Mouse (Mus musculus): Measurements from ENCODE around the gene Mycbpap. TPM values are rescaled to one million over a fixed set of nuclear protein-coding genes. Genes with fewer than 3 reads are reported as not detected.

Mycbpap gene
- polyA plus RNA-seq, 1 experiment, result 0.02 TPM

GRCm38 (mm10) chr11:94481963-94482362 is 39.6 kb downstream of the Mycbpap start:
- no peak overlapping the region for H3ac ChIP-seq (ENCODE audit: control insufficient read depth, insufficient read length)
- H3K4me2 ChIP-seq (ENCODE audit: low read depth), result no peak overlapping the region
- no peaks in the 10 kb centered on the region for H3K36me3 ChIP-seq (ENCODE audit: control insufficient read depth, insufficient read depth)
- H3K4me3 ChIP-seq, result no peak overlapping the region
- H3K27me3 ChIP-seq (ENCODE audit: control insufficient read depth, insufficient read depth, insufficient read length), result peaks cover 84% of the 10 kb centered on the region
- no peaks in the 10 kb centered on the region for H3K79me2 ChIP-seq (ENCODE audit: control insufficient read depth, insufficient read depth)
- TF ChIP-seq CEBPB (IDR thresholded peaks at IDR 0.05; ENCODE audit: insufficient read depth, poor library complexity, severe bottlenecking) (no peak), TCF3 (IDR thresholded peaks at IDR 0.05; ENCODE audit: insufficient read length, low read depth) (no peak)

- Histone ChIP-seq H3K79me2 (ENCODE audit: control insufficient read depth, insufficient read depth) (no peaks in the 10 kb centered on the region), H3ac (ENCODE audit: control insufficient read depth, insufficient read length) (no peak overlapping the region), H3K4me3 (no peak overlapping the region), H3K27me3 (ENCODE audit: control insufficient read depth, insufficient read depth, insufficient read length) (peaks cover 80% of the 10 kb centered on the region), H3K4me2 (ENCODE audit: low read depth) (no peak overlapping the region), H3K36me3 (ENCODE audit: control insufficient read depth, insufficient read depth) (no peaks in the 10 kb centered on the region)
- no peak for TF ChIP-seq MAX (IDR thresholded peaks at IDR 0.05; ENCODE audit: low read depth)
- no peak for TF ChIP-seq MYOG (IDR thresholded peaks at IDR 0.05; ENCODE audit: control insufficient read depth in 1 of 3, insufficient read depth in 1 of 3, insufficient read length in 2 of 3, low read depth in 2 of 3)
- no peak for TF ChIP-seq USF1 (IDR thresholded peaks at IDR 0.05; ENCODE audit: low read depth)
- no peak for TF ChIP-seq POLR2A (IDR thresholded peaks at IDR 0.05; ENCODE audit: insufficient read length, low read depth)
- TF ChIP-seq CEBPB (IDR thresholded peaks at IDR 0.05; ENCODE audit: insufficient read depth, poor library complexity, severe bottlenecking), result no peak
- no peak for TF ChIP-seq E2F4 (IDR thresholded peaks at IDR 0.05; ENCODE audit: insufficient read depth)
- no peak for TF ChIP-seq MYOD1 (IDR thresholded peaks at IDR 0.05; ENCODE audit: control insufficient read depth in 1 of 3, insufficient read length in 2 of 3, low read depth in 2 of 3)
- TF ChIP-seq SRF (IDR thresholded peaks at IDR 0.05; ENCODE audit: control insufficient read depth, insufficient read length, low read depth), result no peak
- no peak for TF ChIP-seq POLR2AphosphoS2 (IDR thresholded peaks at IDR 0.05; ENCODE audit: insufficient read length, low read depth)
- TF ChIP-seq REST (IDR thresholded peaks at IDR 0.05; ENCODE audit: insufficient read depth, insufficient read length), result no peak
- TF ChIP-seq TCF12 (IDR thresholded peaks at IDR 0.05; ENCODE audit: insufficient read depth, poor library complexity, severe bottlenecking), result no peak
- no peak for TF ChIP-seq TCF3 (IDR thresholded peaks at IDR 0.05; ENCODE audit: insufficient read length, low read depth)
Observed at GRCm38 (mm10) chr11:94480382-94480781, 41.2 kb downstream of the Mycbpap start.

- Histone ChIP-seq H3ac (ENCODE audit: control insufficient read depth, insufficient read length) (no peak overlapping the region), H3K36me3 (ENCODE audit: control insufficient read depth, insufficient read depth) (no peaks in the 10 kb centered on the region), H3K4me2 (ENCODE audit: low read depth) (no peak overlapping the region), H3K27me3 (ENCODE audit: control insufficient read depth, insufficient read depth, insufficient read length) (peaks cover 71% of the 10 kb centered on the region), H3K4me3 (no peak overlapping the region), H3K79me2 (ENCODE audit: control insufficient read depth, insufficient read depth) (no peaks in the 10 kb centered on the region)
- TF ChIP-seq TCF3 (IDR thresholded peaks at IDR 0.05; ENCODE audit: insufficient read length, low read depth) (no peak), E2F4 (IDR thresholded peaks at IDR 0.05; ENCODE audit: insufficient read depth) (no peak), MYOD1 (IDR thresholded peaks at IDR 0.05; ENCODE audit: control insufficient read depth in 1 of 3, insufficient read length in 2 of 3, low read depth in 2 of 3) (no peak), USF1 (IDR thresholded peaks at IDR 0.05; ENCODE audit: low read depth) (no peak), MYOG (IDR thresholded peaks at IDR 0.05; ENCODE audit: control insufficient read depth in 1 of 3, insufficient read depth in 1 of 3, insufficient read length in 2 of 3, low read depth in 2 of 3) (no peak), SRF (IDR thresholded peaks at IDR 0.05; ENCODE audit: control insufficient read depth, insufficient read length, low read depth) (no peak), POLR2A (IDR thresholded peaks at IDR 0.05; ENCODE audit: insufficient read length, low read depth) (no peak), REST (IDR thresholded peaks at IDR 0.05; ENCODE audit: insufficient read depth, insufficient read length) (no peak), TCF12 (IDR thresholded peaks at IDR 0.05; ENCODE audit: insufficient read depth, poor library complexity, severe bottlenecking) (no peak), CEBPB (IDR thresholded peaks at IDR 0.05; ENCODE audit: insufficient read depth, poor library complexity, severe bottlenecking) (no peak), POLR2AphosphoS2 (IDR thresholded peaks at IDR 0.05; ENCODE audit: insufficient read length, low read depth) (no peak), MAX (IDR thresholded peaks at IDR 0.05; ENCODE audit: low read depth) (no peak)
Observed at GRCm38 (mm10) chr11:94477651-94478050, 43.9 kb downstream of the Mycbpap start.

GRCm38 (mm10) chr11:94475722-94476121 is 45.8 kb downstream of the Mycbpap start:
- Histone ChIP-seq H3K36me3 (ENCODE audit: control insufficient read depth, insufficient read depth) (no peaks in the 10 kb centered on the region), H3ac (ENCODE audit: control insufficient read depth, insufficient read length) (no peak overlapping the region), H3K4me2 (ENCODE audit: low read depth) (no peak overlapping the region), H3K27me3 (ENCODE audit: control insufficient read depth, insufficient read depth, insufficient read length) (peaks cover 66% of the 10 kb centered on the region), H3K4me3 (no peak overlapping the region), H3K79me2 (ENCODE audit: control insufficient read depth, insufficient read depth) (no peaks in the 10 kb centered on the region)
- no peak for TF ChIP-seq MYOG (IDR thresholded peaks at IDR 0.05; ENCODE audit: control insufficient read depth in 1 of 3, insufficient read depth in 1 of 3, insufficient read length in 2 of 3, low read depth in 2 of 3)
- no peak for TF ChIP-seq POLR2A (IDR thresholded peaks at IDR 0.05; ENCODE audit: insufficient read length, low read depth)
- TF ChIP-seq SRF (IDR thresholded peaks at IDR 0.05; ENCODE audit: control insufficient read depth, insufficient read length, low read depth), result no peak

GRCm38 (mm10) chr11:94474544-94474910 is 47.0 kb downstream of the Mycbpap start:
- no peak for TF ChIP-seq E2F4 (IDR thresholded peaks at IDR 0.05; ENCODE audit: insufficient read depth)
- no peak for TF ChIP-seq USF1 (IDR thresholded peaks at IDR 0.05; ENCODE audit: low read depth)
- no peak for TF ChIP-seq REST (IDR thresholded peaks at IDR 0.05; ENCODE audit: insufficient read depth, insufficient read length)
- no peak for TF ChIP-seq SRF (IDR thresholded peaks at IDR 0.05; ENCODE audit: control insufficient read depth, insufficient read length, low read depth)
- TF ChIP-seq CEBPB (IDR thresholded peaks at IDR 0.05; ENCODE audit: insufficient read depth, poor library complexity, severe bottlenecking), result no peak
- TF ChIP-seq MYOG (IDR thresholded peaks at IDR 0.05; ENCODE audit: control insufficient read depth in 1 of 3, insufficient read depth in 1 of 3, insufficient read length in 2 of 3, low read depth in 2 of 3), result no peak
- TF ChIP-seq TCF12 (IDR thresholded peaks at IDR 0.05; ENCODE audit: insufficient read depth, poor library complexity, severe bottlenecking), result no peak
- no peak for TF ChIP-seq TCF3 (IDR thresholded peaks at IDR 0.05; ENCODE audit: insufficient read length, low read depth)
- TF ChIP-seq POLR2AphosphoS2 (IDR thresholded peaks at IDR 0.05; ENCODE audit: insufficient read length, low read depth), result no peak
- TF ChIP-seq POLR2A (IDR thresholded peaks at IDR 0.05; ENCODE audit: insufficient read length, low read depth), result no peak
- TF ChIP-seq MAX (IDR thresholded peaks at IDR 0.05; ENCODE audit: low read depth), result no peak
- no peak for TF ChIP-seq MYOD1 (IDR thresholded peaks at IDR 0.05; ENCODE audit: control insufficient read depth in 1 of 3, insufficient read length in 2 of 3, low read depth in 2 of 3)
- Histone ChIP-seq H3K27me3 (ENCODE audit: control insufficient read depth, insufficient read depth, insufficient read length) (peaks cover 54% of the 10 kb centered on the region), H3K4me3 (no peak overlapping the region), H3ac (ENCODE audit: control insufficient read depth, insufficient read length) (no peak overlapping the region), H3K36me3 (ENCODE audit: control insufficient read depth, insufficient read depth) (no peaks in the 10 kb centered on the region), H3K79me2 (ENCODE audit: control insufficient read depth, insufficient read depth) (no peaks in the 10 kb centered on the region), H3K4me2 (ENCODE audit: low read depth) (peak overlapping the region; percentile 75)
